Mouse (Mus musculus) lung, postnatal 0 days (tissue): ENCODE measurements around the gene Lrrc23.

Experiments used
- CTCF ChIP-seq: IDR thresholded peaks from 2 replicates; pipeline ENCODE4 v1.5.1; 2016; ENCODE audit warnings: antibody characterized with exemption, mild to moderate bottlenecking
- EP300 ChIP-seq: IDR thresholded peaks from 2 replicates; pipeline ENCODE4 v1.6.1; 2016; ENCODE audit warnings: antibody characterized with exemption, mild to moderate bottlenecking, control low read depth

DNA sequence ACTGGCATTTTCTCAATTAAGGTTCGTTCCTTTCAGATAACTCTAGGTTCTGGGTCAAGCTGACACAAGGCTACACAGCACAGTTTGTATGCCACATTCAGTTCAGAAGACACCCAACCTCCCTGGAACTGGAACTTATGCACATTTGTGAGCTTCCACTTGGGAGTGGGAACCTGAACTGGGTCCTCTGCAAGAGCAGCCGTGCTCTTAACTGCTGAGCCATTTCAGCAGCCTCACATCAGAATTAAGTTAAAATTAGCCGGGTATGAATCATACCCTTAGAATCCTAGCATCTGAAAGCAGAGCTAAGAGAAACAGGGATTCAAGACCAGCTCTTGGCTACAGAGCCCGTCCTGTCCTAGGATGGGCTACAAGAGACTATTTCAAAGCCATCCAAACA lies 27.8 kb upstream of the Lrrc23 start:
- TF ChIP-seq CTCF (no peak), EP300 (no peak)
